Mouse (Mus musculus) ES-Bruce4 (cell line): ENCODE measurements around the gene Zswim1.

ENCODE experiments used
- CTCF ChIP-seq: IDR thresholded peaks from one replicate; pipeline ENCODE4 v1.8.1; 2011; ENCODE audit warnings: low read depth, low read length
- EP300 ChIP-seq: IDR thresholded peaks from 2 replicates; pipeline ENCODE4 v1.6.1; 2011; ENCODE audit warnings: low read depth, low read length; ENCODE audit not compliant: insufficient read depth
- POLR2A ChIP-seq: IDR thresholded peaks from one replicate; pipeline ENCODE4 v1.8.1; 2011; ENCODE audit warnings: low read length; ENCODE audit not compliant: insufficient read depth

DNA sequence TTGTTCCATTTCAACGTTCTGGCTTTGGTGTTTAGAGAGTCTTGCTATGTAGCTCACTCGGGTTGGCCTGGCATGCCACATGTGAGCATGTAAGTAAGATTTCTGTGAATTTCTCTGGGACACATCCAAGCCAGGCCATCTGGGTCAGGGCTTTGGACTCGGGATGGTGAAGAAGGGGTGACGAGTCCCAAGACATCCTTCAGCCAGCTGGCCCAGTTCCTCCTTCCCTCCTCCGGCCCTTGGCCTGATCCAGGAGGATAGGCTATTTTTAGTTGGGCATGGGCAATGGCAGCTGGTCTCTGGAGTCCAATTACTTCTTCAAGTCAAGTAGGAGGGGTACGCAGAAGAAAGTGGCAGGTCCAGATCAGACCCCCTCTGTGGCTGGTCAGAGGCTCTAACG is 43.7 kb upstream of the Zswim1 start:
- TF ChIP-seq CTCF (no peak), EP300 (no peak), POLR2A (no peak)
